Mouse (Mus musculus) cerebellum, adult 2 months (tissue): ENCODE data around the gene Tnik.

ENCODE experiments used
- CTCF ChIP-seq: fragments of 200-500 bp; IDR thresholded peaks from 2 replicates; pipeline ENCODE4 v1.5.1; 2011; ENCODE audit warnings: low read depth, mild to moderate bottlenecking, control low read depth, low read length, moderate library complexity, borderline replicate concordance; ENCODE audit not compliant: insufficient read depth
- POLR2A ChIP-seq: fragments of 200-500 bp; IDR thresholded peaks from 2 replicates; pipeline ENCODE4 v1.6.1; 2011; ENCODE audit warnings: low read length, control low read depth, borderline replicate concordance; ENCODE audit not compliant: insufficient read depth

GRCm38 (mm10) chr3:28638957-28639356 is 375.9 kb downstream of the Tnik start:
- no peak for TF ChIP-seq POLR2A
- no peak for TF ChIP-seq CTCF
